Mouse (Mus musculus) embryonic stem cell, embryonic (primary cell): ENCODE measurements around the gene Ankrd63.

Experiments
- CTCF ChIA-PET, 4 experiments: fragments of 300-600 bp in 2 of 4; fragments of 350-600 bp in 2 of 4; sonication (Branson Sonifier 250); formaldehyde crosslinking; loops; one replicate each; lab custom pipeline; 2022; ENCODE audit warnings: inconsistent platforms in 2 of 4; lab: Charles Lee
- POLR2A ChIA-PET, 4 experiments: fragments of 300-600 bp in 2 of 4; fragments of 350-600 bp in 2 of 4; sonication (Branson Sonifier 250); formaldehyde crosslinking; loops; one replicate each; lab custom pipeline; 2022; ENCODE audit warnings: antibody characterized with exemption in 4 of 4, inconsistent platforms in 1 of 4; lab: Charles Lee

Ankrd63 gene

DNA sequence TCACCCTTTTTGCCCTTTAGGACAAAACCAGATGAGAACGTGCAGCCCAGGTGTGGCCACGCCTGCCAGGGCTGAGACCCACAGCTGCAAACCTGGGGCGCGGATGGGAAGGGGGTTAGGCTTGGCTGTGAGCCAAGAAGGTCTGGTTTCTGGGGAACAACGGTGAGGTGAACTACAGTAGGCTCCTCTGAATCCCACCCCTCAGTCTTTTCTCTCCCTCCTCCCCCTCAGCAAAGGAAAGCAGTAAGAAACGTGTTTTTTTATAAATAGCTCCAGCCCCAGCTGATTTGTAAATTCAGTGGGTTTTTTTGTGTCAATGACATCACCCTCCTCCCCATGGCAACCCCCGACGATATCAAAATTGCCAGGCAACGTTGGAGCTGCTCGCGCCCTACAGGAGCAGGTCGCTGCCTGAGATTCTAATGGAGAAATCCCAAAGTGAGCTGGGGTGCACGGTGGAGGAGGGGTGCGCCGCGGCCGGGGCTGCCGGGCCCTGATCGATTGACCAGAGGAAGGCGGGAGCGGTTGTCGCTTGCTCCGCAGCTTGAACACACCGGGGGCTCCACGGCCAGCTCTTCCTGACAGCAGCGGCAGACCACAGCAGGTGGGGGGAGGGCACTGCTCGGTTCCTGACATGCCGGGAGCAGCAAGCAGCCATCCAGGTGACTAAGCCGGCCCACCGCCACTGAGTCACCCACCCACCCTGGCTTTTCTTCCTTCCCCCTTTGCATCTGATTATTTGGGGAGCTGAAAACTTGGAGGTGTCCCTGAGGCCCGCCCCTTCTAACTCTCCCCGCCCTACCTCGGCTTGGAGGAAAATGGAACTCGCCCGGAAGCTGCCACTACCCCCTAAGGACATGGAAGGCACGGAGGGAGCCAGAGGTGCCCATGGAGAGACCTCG, 40.6 kb downstream of the Ankrd63 start, which contains the start of gene Pak6:
Gene Pak6, plus strand, starts transcription at position 402 of the 902 bp plus-strand sequence.
- ChIA-PET POLR2A (interaction anchor here (0.6 to 2.5 kb wide), 24 partner anchors 10 to 313 kb away, joined by 3 to 9 read pairs (median 3); partner anchors contain the start of genes Eif2ak4 (in 1 of the 4) and Srp14 (in 1 of the 4)), CTCF (interaction anchor here (0.5 to 2.9 kb wide), 12 partner anchors 11 to 291 kb away, joined by 3 to 14 read pairs (median 7); no protein-coding TSS in a partner anchor)

DNA sequence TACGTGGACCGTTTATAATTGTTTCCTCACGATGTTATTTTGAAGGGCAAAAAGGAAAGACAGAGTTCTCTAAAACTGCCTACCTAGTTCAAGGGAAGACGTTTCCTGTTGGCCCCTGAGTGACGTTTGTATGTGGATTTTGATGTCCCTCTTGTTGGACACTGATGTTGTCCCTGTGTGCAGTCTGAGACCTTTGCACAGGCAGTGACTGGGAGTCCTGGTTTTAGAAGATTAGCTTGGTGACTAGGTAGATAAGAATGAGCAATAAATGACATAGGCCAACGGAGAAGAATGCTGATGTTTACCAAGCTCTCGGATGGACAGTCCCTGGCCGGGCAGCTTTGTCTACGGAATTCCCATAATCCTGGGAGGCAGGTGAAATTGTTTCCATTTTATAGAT, 41.9 kb downstream of the Ankrd63 start:
- CTCF ChIA-PET: interaction anchor here (0.5 to 2.9 kb wide), 6 partner anchors 24 to 326 kb away, joined by 3 to 16 read pairs (median 8); no protein-coding TSS in a partner anchor
- POLR2A ChIA-PET: interaction anchor here in 2 of 4 experiments (0.6 to 2.5 kb wide), 6 partner anchors 8 to 381 kb away, joined by 3 to 9 read pairs (median 6); no protein-coding TSS in a partner anchor

DNA sequence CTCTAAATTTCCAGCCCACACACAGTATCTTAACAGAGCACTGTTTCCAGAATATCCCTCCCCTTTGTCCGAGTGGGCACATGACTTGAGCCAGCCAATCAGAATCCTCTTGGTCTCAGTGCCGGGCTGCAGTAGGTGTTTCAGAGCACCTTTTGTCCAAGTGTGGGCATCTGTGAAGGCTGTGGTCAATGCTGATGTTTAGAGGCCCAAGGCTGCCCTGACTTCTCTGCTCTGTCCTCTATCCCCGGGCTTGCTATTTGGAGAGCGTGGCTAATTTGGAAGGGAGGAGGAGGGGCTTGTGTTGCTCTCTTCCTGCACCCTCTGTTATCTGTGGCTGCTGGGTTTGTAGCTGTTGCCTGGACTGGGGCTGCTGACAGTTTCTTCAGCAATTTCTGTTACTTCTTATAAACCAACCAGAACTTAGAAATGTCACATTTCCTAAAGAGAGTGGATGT, 43.7 kb downstream of the Ankrd63 start:
- CTCF ChIA-PET: interaction anchor here in 2 of 4 experiments (0.9 to 1.5 kb wide), 2 partner anchors 22 to 40 kb away, joined by 3 to 4 read pairs; no protein-coding TSS in a partner anchor
- POLR2A ChIA-PET: interaction anchor here in 2 of 4 experiments (0.6 to 1.5 kb wide), 4 partner anchors 13 to 217 kb away, joined by 3 to 4 read pairs (median 3); no protein-coding TSS in a partner anchor

DNA sequence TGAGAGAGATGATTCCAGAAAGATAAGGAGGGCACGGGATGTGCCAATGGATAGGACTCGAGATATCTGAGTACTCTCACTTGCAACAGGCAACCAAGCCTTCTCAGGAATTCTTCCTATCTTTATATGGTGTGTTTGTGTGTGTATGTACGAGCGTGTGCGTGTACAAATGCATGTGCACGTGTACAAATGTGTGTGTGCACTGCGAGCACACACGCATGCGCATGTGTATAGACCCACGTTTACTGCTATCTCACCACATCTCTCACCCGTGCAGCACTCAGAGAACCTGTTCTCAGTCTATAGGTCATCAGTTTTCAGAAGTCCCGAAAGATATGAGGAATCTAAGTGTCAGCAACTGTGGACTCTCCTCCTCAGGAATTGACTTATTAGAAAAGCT, 44.3 kb downstream of the Ankrd63 start:
- ChIA-PET CTCF (interaction anchor here in 1 of 4 experiments (1.5 to 1.7 kb wide), 2 partner anchors 21 kb away, joined by 4 to 9 read pairs; no protein-coding TSS in a partner anchor), POLR2A (interaction anchor here in 2 of 4 experiments (0.6 to 1.6 kb wide), 7 partner anchors 15 to 271 kb away, joined by 3 to 5 read pairs (median 3); partner anchors contain the start of gene Eif2ak4 (in 1 of the 2))

DNA sequence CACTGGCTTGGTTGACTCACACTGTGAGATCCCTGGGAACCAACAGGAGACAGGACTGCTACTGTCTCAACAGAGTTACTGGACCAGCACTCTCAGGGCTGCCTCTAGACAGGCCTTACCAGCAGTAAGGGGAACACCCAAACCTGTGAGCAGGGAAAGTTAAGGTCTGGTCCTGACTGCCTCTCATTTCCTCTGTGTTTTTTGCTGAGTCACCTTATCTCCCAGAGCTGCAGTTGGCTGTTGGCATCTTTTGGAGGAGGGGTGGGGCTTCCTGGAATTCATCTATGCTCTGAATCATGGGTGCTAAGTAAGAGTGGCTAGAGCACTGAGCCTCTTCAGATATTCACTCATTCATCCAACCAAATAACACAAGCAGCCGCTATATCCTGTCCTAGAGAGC, 44.7 kb downstream of the Ankrd63 start:
- ChIA-PET POLR2A (interaction anchor here in 2 of 4 experiments (0.8 to 1.6 kb wide), 6 partner anchors 15 to 271 kb away, joined by 3 to 5 read pairs (median 3); partner anchors contain the start of gene Eif2ak4 (in 1 of the 2)), CTCF (interaction anchor here in 1 of 4 experiments (0.7 to 1.7 kb wide), 2 partner anchors 21 to 37 kb away, joined by 3 to 9 read pairs; no protein-coding TSS in a partner anchor)

DNA sequence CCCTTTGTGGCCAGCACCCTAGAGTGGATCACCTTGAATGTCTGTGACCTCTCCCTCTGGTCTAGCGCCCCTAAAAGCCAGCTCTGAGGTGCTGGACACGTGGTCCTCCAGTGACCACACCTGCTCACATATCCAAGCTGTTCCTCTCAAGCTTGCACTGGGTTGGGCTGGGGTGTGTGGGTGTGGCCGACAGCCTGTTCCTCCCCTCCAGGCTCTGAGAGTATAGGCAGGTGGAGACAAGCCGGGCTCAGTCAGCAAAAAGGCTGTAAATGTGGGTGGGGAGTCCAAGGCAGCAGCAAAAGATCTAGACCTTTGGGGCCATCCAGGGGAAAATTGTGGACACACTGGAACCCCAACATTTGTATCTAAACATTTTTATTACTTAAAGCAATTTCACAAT, 45.3 kb downstream of the Ankrd63 start:
- POLR2A ChIA-PET: interaction anchor here in 2 of 4 experiments (1.0 to 2.4 kb wide), 5 partner anchors 15 to 108 kb away, joined by 3 to 8 read pairs (median 5); no protein-coding TSS in a partner anchor
- CTCF ChIA-PET: interaction anchor here in 3 of 4 experiments (0.6 to 1.7 kb wide), 6 partner anchors 17 to 167 kb away, joined by 3 to 9 read pairs (median 4); no protein-coding TSS in a partner anchor

DNA sequence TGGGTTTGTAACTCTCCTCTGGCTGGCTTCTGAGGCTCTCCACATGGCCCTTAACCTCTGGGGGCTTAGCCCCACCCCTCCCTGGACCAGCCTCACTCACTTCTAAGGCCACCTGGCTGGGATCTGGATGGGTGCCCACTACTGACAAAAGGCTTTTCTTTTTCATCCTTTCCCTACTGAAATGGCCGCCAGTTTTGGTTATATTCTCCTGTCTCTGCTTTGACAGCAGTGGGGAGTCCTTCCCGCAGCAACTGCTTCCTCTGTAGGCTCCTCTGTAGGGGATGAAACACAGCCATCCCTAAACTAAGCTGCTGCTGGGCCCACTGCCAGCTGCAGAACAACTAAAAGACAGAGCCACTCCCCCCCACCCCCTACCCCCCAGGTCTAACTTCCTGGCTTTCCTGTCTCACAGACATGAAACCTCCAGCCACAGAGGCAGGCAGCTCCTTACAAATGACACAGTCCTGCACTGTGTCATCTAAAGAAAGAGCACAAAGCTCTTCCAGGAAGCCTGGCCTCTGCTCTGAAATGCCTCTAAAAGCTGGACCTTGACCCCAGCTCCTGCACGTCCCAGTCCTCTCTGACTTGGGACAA, 47.0 kb downstream of the Ankrd63 start:
- ChIA-PET CTCF (interaction anchor here in 3 of 4 experiments (0.5 to 1.6 kb wide), 8 partner anchors 19 to 170 kb away, joined by 3 to 4 read pairs (median 4); no protein-coding TSS in a partner anchor), POLR2A (interaction anchor here in 2 of 4 experiments (0.7 to 2.4 kb wide), 7 partner anchors 8 to 24 kb away, joined by 3 to 8 read pairs (median 4); no protein-coding TSS in a partner anchor)

DNA sequence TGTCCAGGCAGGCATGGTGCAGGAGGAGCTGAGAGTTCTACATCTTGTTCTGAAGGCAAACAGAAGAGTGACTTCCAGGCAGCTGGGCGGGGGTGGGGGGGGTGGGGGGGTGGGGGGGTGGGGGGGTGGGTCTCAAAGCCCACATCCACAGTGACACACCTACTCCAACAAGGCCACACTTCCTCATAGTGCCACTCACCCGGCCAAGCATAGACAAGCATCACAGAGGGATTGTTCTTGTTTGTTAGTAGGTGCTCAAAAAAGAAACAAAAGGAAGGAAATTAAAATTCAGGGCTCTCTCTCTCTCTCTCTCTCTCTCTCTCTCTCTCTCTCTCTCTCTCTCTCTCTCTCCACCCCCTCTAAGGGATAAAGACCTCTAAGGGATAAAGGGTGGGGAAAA, 53.1 kb downstream of the Ankrd63 start:
- POLR2A ChIA-PET: interaction anchor here in 3 of 4 experiments (0.7 to 1.5 kb wide), 5 partner anchors 10 to 76 kb away, joined by 3 to 6 read pairs (median 3); partner anchors contain the start of gene Pak6 (in 2 of the 3)
- CTCF ChIA-PET: interaction anchor here in 3 of 4 experiments (0.6 to 1.8 kb wide), 4 partner anchors 13 to 45 kb away, joined by 3 to 8 read pairs (median 6); no protein-coding TSS in a partner anchor
